Mouse (Mus musculus): ENCODE data around the gene Crlf1. TPM values are rescaled to one million over a fixed set of nuclear protein-coding genes. Genes with fewer than 3 reads are reported as not detected.

Gene Crlf1
- polyA plus RNA-seq, 1 experiment from 2014 or later, result 21.1 TPM

DNA sequence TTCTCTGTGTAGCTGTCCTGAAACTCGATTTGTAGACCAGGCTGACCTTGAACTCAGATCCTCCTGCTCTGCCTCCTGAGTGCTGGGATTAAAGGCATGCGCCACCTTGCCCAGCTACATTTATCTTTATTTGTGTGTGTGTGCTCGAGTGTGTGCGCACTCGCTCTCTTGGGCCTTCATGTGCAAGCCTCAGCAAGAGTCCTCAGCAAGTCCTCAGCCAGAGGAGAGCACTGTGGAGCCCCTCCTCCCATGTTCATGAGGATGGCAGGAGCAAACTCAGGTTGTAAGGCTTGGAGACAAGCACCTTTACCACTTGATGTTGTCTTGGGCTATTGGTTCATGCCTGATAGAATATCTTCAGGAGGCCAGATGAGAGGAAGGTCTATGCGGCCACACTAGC is 54.8 kb downstream of the Crlf1 start:
- no peaks in the 10 kb centered on the region for H3K9me3 ChIP-seq (replicated peaks)
- H3K4me3 ChIP-seq (replicated peaks), result no peak overlapping the region
- H3K4me2 ChIP-seq, result no peak overlapping the region
- WGBS, result 91% methylated on average over 6 of the region's 6 CpGs
- H3K36me3 ChIP-seq, result 0 out of 2 replicates have a peak, but pooled peaks cover 2% of the 10 kb centered on the region
- no peak for ATAC-seq (replicated peaks; ENCODE audit: low FRiP score)
- H3K4me1 ChIP-seq, result peaks cover 44% of the 10 kb centered on the region
- no peaks in the 10 kb centered on the region for H3K27me3 ChIP-seq
- no peak overlapping the region for H3K27ac ChIP-seq
- no peak overlapping the region for H3K9ac ChIP-seq

DNA sequence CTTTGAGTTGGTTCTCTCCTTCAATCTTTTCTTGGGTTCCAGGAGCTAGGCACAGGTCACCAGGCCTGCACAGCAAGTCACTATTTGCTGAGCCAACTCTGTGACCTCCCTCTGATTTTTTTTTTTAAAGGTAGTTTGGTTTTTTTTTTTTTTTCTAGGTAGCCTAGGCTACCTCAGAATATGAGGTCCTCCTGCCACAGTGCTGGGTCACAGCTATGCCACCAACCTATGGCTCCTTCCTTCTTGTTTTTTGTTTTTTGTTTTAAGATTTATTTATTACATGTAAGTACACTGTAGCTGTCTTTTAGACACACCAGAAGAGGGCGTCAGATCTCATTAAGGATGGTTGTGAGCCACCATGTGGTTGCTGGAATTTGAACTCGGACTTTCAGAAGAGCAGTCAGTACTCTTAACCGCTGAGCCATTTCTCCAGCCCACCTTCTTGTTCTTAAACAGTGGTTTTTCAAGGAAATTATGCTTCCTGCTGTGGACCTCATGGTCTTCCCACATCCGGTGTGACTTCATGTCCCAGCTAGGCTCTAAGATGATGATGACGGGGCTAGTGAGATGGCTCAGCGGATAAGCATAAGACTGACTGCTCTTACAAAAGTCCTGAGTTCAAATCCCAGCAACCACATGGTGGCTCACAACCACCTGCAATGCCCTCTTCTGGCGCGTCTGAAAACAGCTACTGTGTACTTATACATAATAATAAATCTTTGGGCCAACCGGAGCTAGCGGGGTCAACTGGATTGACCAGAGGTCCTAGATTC is 56.6 kb downstream of the Crlf1 start:
- WGBS, result 89% methylated on average over 10 of the region's 10 CpGs
- H3K4me3 ChIP-seq (replicated peaks), result no peak overlapping the region
- H3K9ac ChIP-seq, result no peak overlapping the region
- no peak overlapping the region for H3K4me2 ChIP-seq
- H3K27me3 ChIP-seq, result no peaks in the 10 kb centered on the region
- peaks cover 48% of the 10 kb centered on the region for H3K4me1 ChIP-seq
- H3K27ac ChIP-seq, result no peak overlapping the region
- no peaks in the 10 kb centered on the region for H3K9me3 ChIP-seq (replicated peaks)
- ATAC-seq (replicated peaks; ENCODE audit: low FRiP score), result no peak
- H3K36me3 ChIP-seq, result 0 out of 2 replicates have a peak, but pooled peaks cover 2% of the 10 kb centered on the region

DNA sequence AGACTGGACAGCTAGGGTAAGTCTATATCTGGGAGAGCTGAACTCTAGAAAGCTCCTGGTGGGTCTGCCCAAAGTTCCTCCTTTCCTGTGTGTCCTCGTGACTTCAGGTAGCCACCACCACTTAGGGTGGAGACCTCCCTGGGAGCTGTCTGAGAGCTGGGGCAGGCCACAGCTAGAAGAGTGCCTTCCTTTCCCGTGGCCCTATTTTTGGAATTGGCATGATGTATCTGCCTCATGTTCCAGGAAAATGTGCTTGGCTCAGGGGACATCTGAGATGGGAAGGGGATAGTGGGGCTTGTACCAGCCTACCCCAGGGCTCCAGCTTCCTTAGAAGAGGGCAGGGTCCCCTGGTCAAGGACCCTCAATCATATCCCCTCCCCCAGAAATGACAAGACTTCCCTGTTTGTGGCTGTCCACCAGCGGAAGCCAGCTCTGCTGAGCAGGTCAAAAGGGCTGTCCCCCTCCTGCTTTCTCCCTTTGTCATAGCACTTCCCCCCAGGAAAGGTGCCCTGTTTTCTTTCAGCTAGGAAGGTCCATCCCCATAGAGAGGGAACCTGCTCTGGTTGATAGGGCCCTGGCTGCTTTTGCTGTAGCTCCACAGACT is 58.7 kb downstream of the Crlf1 start:
- Histone ChIP-seq H3K4me2 (no peak overlapping the region), H3K27me3 (no peaks in the 10 kb centered on the region), H3K4me3 (replicated peaks) (no peak overlapping the region), H3K9me3 (replicated peaks) (no peaks in the 10 kb centered on the region), H3K4me1 (peaks cover 42% of the 10 kb centered on the region), H3K36me3 (0 out of 2 replicates have a peak, but pooled peaks cover 2% of the 10 kb centered on the region), H3K27ac (peak overlapping the region; percentile 7; the same call in 1 of the 2 replicates), H3K9ac (no peak overlapping the region)
- no peak for ATAC-seq (replicated peaks; ENCODE audit: low FRiP score)
- WGBS, result 38% methylated on average over 3 of the region's 3 CpGs

DNA sequence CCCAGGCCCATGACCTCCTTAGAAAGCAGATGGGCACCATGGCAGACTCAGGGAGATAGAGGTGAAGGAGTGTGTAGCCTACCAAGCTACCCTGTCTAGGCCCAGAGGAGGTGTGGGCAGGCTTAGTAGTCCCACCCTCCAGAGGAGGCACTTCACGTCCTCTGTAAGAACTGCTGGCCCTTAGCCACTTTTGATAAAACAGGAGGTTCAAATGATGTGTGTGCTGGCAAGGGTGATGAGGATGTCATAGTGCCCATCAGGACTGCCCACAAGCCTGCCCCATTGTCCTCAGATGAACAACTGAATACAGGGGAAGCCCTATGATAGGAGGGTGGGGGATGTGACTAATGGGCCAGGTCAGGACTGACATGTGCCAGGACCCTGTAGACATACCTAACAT is 59.9 kb downstream of the Crlf1 start:
- 0 out of 2 replicates have a peak, but pooled peaks have one; percentile 20 for ATAC-seq (replicated peaks; ENCODE audit: low FRiP score)
- H3K9ac ChIP-seq, result no peak overlapping the region
- WGBS, result 38% methylated on average over 1 of the region's 1 CpGs

More for the DNA sequence above, 59.9 kb downstream of the Crlf1 start:
- Histone ChIP-seq H3K4me2 (no peak overlapping the region), H3K4me3 (replicated peaks) (no peak overlapping the region), H3K36me3 (0 out of 2 replicates have a peak, but pooled peaks cover 8% of the 10 kb centered on the region), H3K27ac (peak overlapping the region; percentile 32; the same call in 1 of the 2 replicates), H3K4me1 (peaks cover 38% of the 10 kb centered on the region), H3K27me3 (no peaks in the 10 kb centered on the region), H3K9me3 (replicated peaks) (no peaks in the 10 kb centered on the region)

Other genes starting within 250 kb of the Crlf1 start
- gene Homer3, start 210.3 kb upstream of the Crlf1 start, polyA plus RNA-seq (2015; fragmentation: Nextera tagmentation; extraction: Ambion mirVana), result 69.5 and 79.9 TPM in 2 replicates
- gene Ddx49, start 190.7 kb upstream of the Crlf1 start, polyA plus RNA-seq (2015; fragmentation: Nextera tagmentation; extraction: Ambion mirVana), result 45.1 and 49.0 TPM in 2 replicates
- 320 and 327 TPM in 2 replicates for gene Cope, start 190.6 kb upstream of the Crlf1 start, polyA plus RNA-seq (2015; fragmentation: Nextera tagmentation; extraction: Ambion mirVana)
- gene Cers1, start 177.4 kb upstream of the Crlf1 start, polyA plus RNA-seq (2015; fragmentation: Nextera tagmentation; extraction: Ambion mirVana), result 2.6 and 4.0 TPM in 2 replicates
- 5.2 and 6.2 TPM in 2 replicates for gene Gdf1, start 163.3 kb upstream of the Crlf1 start, polyA plus RNA-seq (2015; fragmentation: Nextera tagmentation; extraction: Ambion mirVana)
- 17.1 and 17.2 TPM in 2 replicates for gene Upf1, start 139.9 kb upstream of the Crlf1 start, polyA plus RNA-seq (2015; fragmentation: Nextera tagmentation; extraction: Ambion mirVana)
- gene Comp, start 119.6 kb upstream of the Crlf1 start, polyA plus RNA-seq (2015; fragmentation: Nextera tagmentation; extraction: Ambion mirVana), result 0.40 and 1.5 TPM in 2 replicates
- 17.9 and 21.0 TPM in 2 replicates for gene Crtc1, start 53.6 kb upstream of the Crlf1 start, polyA plus RNA-seq (2015; fragmentation: Nextera tagmentation; extraction: Ambion mirVana)
- 20.0 and 23.5 TPM in 2 replicates for gene Klhl26, start 16.2 kb upstream of the Crlf1 start, polyA plus RNA-seq (2015; fragmentation: Nextera tagmentation; extraction: Ambion mirVana)
- 5.9 and 6.0 TPM in 2 replicates for gene Tmem59l, start 5.8 kb upstream of the Crlf1 start, polyA plus RNA-seq (2015; fragmentation: Nextera tagmentation; extraction: Ambion mirVana)
- 128 and 133 TPM in 2 replicates for gene Rex1bd, start 13.6 kb downstream of the Crlf1 start, polyA plus RNA-seq (2015; fragmentation: Nextera tagmentation; extraction: Ambion mirVana)
- 954 and 1,022 TPM in 2 replicates for gene Uba52, start 17.6 kb downstream of the Crlf1 start, polyA plus RNA-seq (2015; fragmentation: Nextera tagmentation; extraction: Ambion mirVana)
- gene Fkbp8, start 34.6 kb downstream of the Crlf1 start, polyA plus RNA-seq (2015; fragmentation: Nextera tagmentation; extraction: Ambion mirVana), result 295 and 322 TPM in 2 replicates
- gene Kxd1, start 34.8 kb downstream of the Crlf1 start, polyA plus RNA-seq (2015; fragmentation: Nextera tagmentation; extraction: Ambion mirVana), result 58.5 and 64.5 TPM in 2 replicates
- 20.3 and 23.8 TPM in 2 replicates for gene Ell, start 46.3 kb downstream of the Crlf1 start, polyA plus RNA-seq (2015; fragmentation: Nextera tagmentation; extraction: Ambion mirVana)
- gene Isyna1, start 101.2 kb downstream of the Crlf1 start, polyA plus RNA-seq (2015; fragmentation: Nextera tagmentation; extraction: Ambion mirVana), result 180 and 198 TPM in 2 replicates
- 135 and 145 TPM in 2 replicates for gene Ssbp4, start 115.7 kb downstream of the Crlf1 start, polyA plus RNA-seq (2015; fragmentation: Nextera tagmentation; extraction: Ambion mirVana)
- gene Lrrc25, start 123.0 kb downstream of the Crlf1 start, polyA plus RNA-seq (2015; fragmentation: Nextera tagmentation; extraction: Ambion mirVana), result 2.5 TPM in 2 replicates
- gene Gdf15, start 139.3 kb downstream of the Crlf1 start, polyA plus RNA-seq (2015; fragmentation: Nextera tagmentation; extraction: Ambion mirVana), result 0.46 and 0.77 TPM in 2 replicates
- gene Pgpep1, start 167.2 kb downstream of the Crlf1 start, polyA plus RNA-seq (2015; fragmentation: Nextera tagmentation; extraction: Ambion mirVana), result 65.5 and 75.3 TPM in 2 replicates
- 291 and 295 TPM in 2 replicates for gene Lsm4, start 180.1 kb downstream of the Crlf1 start, polyA plus RNA-seq (2015; fragmentation: Nextera tagmentation; extraction: Ambion mirVana)
- 59.9 and 68.1 TPM in 2 replicates for gene Jund, start 205.8 kb downstream of the Crlf1 start, polyA plus RNA-seq (2015; fragmentation: Nextera tagmentation; extraction: Ambion mirVana)
- 0.03 and 0.09 TPM in 2 replicates for gene Iqcn, start 210.3 kb downstream of the Crlf1 start, polyA plus RNA-seq (2015; fragmentation: Nextera tagmentation; extraction: Ambion mirVana)
- 0.55 and 0.83 TPM in 2 replicates for gene Gm3336, start 225.4 kb downstream of the Crlf1 start, polyA plus RNA-seq (2015; fragmentation: Nextera tagmentation; extraction: Ambion mirVana)
- gene Pde4c, start 230.6 kb downstream of the Crlf1 start, polyA plus RNA-seq (2015; fragmentation: Nextera tagmentation; extraction: Ambion mirVana), result 7.6 and 9.4 TPM in 2 replicates

Data from kidney, embryonic 15.5 days (tissue).